Mouse (Mus musculus) ovary, postnatal 36 days (tissue): Measurements from ENCODE around the gene Cdk1.

Experiments used
- DNase-seq: peaks from one replicate; pipeline ENCODE4 v3.0.0; 2022; ENCODE audit warnings: low spot score, mixed read lengths

Gene Cdk1

GRCm38 (mm10) chr10:69348206-69348605 lies 4.5 kb downstream of the Cdk1 start:
- no peak for DNase-seq

- no peak for DNase-seq
Observed at GRCm38 (mm10) chr10:69342328-69342727, 10.4 kb downstream of the Cdk1 start.

DNA sequence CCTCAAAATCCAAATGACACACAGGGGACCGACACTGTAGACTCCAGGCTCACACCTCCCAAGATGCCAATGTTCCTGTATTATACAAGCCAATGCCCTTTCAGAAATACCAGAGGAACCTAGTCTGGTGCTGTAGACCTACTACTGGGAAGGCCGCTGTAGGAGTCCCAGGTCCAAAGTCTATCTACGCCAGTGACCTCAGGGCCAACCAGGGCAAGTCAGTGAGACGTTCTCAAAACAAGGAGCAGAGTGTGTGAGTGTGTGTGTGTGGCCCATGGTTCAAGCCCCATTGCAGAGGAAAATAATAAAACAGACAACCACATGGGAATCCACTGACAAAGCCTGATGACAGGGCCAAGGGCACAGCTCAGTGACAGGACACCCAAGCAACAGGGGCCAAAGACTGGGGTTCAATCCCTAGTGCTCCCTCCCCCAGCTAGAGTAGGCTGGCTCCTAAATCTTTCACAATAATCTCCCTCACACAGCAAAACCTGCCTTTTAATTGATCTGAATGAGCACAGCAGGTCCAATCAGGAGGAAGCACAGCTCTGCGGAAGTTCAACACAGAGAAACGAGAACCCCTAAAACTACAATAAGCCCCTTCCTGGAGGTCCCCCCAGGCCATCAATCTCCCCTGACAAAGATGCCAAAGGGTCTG lies 11.0 kb downstream of the Cdk1 start:
- DNase-seq = no peak

- DNase-seq = no peak
Observed at GRCm38 (mm10) chr10:69340001-69340400, 12.7 kb downstream of the Cdk1 start.

DNA sequence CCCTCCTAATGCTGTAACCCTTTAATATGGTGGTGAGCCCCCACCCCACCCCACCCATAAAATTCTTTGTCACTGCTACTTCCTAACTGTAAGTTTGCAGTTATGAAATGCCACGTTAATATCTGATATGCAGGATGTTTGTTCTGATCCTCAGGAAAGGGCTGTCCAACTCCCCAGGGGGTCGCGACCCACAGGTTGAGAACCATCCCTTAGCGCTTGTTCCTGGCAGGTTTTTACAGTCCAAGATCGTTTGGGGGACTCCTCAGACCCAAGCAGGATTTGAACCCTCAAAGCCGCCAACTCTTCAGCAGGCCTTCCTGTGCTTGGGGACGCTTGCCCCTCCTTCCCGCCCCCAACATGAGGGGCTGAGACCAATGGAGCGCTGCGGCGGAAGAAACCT lies 16.5 kb downstream of the Cdk1 start:
- no peak for DNase-seq

DNA sequence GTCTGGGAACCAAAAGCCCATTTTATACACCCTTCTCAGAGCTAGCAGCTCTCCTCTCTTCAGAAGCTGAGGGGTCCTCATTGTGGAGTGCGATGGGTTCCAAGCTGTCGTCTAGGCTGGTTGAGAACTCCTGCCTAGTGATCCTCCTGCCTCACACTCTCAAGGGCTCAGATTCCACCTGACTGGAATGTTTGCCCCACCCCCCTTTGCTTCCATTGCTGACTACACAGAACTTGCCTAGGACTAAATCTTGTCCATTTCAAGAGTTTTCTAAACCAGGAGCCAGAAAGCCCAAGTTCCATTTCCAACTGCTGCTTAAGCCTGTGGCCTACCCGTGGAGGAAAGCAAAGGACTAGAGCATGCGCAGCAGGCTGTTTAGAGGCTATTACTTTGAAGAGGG lies 17.1 kb downstream of the Cdk1 start:
- DNase-seq = no peak

DNA sequence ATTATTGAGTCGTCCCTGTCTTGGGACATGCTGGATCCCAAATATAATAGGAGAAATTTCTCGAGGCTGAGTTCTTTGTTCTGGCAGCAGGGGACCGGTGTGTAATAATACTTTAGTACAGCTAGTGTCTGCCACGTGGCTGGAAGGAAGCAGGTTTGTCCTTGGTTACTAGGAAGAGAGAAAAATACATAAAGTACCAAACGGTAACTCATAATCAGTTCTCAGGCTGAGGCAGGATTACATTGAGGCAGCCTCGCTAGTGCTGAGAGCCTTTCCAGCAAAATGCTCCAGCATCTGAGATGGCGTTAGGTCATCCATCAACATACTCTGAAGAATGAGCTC lies 17.6 kb downstream of the Cdk1 start:
- no peak for DNase-seq

- no peak for DNase-seq
Observed at GRCm38 (mm10) chr10:69334271-69335194, 18.2 kb downstream of the Cdk1 start.

DNA sequence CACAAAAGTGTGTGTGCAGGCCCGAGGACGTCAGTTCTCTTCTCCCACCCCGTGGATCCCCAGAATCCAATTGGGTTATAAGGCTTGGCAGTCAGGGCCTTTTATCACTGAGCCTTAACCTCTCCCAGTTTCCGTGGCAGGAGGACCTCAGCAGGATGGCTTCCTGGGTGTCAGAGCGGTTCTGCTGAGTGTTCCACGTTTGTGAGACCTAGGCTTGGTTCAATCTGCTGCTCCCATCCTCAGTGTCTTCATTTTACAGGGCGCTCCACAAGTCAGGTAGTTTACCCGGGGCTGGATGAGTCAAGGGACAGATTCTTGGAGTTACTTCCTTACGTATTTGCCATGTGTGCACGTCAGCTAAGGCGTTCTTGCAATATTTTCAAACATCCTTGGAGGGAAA lies 19.5 kb downstream of the Cdk1 start:
- no peak for DNase-seq

DNA sequence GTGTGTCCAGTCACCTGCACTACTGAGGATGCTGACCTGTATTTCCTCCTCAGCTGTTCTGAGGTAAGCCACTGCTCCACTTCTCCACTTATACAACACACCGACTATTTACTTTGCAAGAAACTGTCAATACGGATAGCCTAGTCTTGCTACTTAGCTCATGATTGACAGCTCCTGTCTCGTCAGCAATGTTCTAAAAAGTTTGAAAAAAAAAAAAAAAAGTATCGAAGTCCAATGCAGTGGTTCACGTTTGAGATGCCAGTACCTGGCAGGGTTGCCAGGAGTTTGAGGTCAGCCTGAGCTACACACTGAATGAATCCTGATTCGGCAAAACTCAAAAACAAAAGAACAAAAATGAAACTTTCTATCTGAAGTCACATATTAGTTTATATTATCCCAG lies 21.5 kb downstream of the Cdk1 start:
- no peak for DNase-seq

DNA sequence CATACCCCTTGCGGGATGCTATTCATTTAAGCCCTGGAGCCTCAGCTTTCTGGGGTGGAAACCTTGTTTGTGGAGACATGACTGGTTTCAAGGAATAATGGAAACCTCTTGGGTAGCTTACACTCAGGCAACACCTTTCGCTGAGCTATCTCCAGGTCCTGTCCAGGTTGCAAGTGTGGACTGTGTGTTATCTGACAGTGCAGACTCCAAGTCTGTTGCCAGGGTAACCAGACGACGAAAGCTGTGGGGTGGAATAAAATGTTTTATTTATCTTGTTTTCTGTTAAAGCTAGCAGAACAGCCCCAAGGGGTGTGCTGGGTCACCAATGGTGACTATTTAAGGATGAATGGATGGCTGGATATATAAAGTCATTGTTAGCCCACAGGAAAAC lies 24.1 kb downstream of the Cdk1 start:
- DNase-seq = no peak

DNA sequence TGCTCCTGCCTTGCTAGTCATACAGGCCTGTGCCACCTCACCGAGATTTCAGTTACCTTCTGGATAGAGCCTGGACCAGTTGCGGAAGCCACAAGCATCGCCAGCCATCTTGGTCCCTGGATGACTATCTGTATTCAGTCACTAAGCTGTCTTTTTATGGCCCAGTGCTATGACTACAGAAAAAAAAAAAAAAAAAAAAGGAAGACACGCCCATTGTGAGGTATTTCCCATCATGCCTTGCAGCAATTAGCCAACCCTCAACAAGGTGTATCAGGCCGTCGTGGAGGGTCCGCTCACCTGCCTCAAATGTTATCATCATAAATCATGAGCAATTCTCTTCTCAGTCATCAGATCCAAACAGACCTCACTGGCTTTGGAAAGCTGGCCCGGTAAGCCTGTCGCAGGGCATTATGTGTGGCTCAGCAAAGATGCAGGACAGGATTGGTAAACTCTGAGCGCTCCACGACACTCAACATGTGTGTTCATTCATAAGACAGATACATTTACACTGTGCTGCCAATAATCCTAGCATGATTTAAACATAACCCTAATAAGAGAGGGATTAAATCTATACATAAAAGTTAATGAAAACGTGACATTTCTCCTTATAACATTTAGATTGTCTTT lies 24.6 kb downstream of the Cdk1 start:
- DNase-seq = no peak

DNA sequence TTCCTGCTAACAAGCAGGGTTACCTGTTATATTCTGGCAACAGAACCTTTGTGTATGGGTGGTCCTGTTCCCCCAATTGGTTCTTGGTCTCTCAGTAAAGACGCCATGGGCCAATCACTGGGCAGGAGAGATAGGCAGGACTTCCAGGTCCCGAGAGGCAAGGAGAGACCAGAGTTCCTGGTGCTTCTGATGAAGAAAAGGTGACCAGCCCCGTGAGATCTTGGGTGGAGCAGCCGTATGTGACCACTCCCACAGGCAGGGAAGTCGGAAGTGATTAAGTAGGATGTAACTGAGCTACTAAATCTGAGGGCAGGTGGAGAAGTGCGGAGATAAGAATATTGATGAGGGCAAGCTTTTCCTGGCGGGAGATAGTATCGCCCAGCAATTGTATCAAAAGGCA lies 25.4 kb downstream of the Cdk1 start:
- no peak for DNase-seq

DNA sequence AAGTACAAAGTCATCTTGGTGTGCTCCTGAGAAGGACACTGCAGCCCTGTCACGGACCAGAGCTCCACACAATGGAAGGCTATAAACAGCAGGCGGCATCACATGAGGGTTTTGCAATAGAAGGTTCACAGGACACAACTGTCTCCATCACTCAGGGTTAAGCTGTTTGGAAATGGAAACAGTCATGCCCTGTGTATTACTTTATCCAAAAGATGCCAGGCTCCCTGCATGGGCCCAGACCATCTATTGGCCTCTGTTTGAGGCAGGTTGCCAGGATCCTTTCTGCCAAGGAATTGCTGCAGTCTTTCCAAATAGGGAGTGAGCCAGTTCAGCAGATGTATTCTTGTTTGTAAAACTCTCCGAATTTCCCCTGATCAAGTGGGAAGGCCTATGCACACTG lies 26.3 kb downstream of the Cdk1 start:
- peak; percentile 46 for DNase-seq

- DNase-seq = no peak
Observed at GRCm38 (mm10) chr10:69324816-69325215, 27.9 kb downstream of the Cdk1 start.

DNA sequence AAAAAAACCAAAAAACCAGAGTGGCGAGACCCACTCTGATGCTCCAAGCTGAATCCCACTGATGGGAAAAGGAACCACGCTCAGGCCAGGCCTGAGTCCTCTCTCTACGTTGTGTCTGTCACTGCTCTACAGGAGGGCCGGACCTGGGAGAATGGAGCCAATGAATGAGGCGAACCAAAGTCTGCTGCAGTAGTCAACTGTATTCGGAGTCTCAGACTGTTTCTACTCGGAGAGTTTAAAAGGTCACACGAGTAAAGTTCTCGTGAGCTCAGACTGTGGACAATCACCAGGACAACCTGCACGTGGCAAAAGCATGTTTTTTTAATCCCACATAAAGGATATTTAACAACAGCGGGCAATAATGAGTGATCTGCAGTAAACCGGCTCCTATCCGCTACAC lies 28.8 kb downstream of the Cdk1 start:
- no peak for DNase-seq

- DNase-seq = no peak
Observed at GRCm38 (mm10) chr10:69321519-69322035, 31.2 kb downstream of the Cdk1 start.

- peak; percentile 79 for DNase-seq
Observed at GRCm38 (mm10) chr10:69320667-69321518, 31.8 kb downstream of the Cdk1 start.

- no peak for DNase-seq
Observed at GRCm38 (mm10) chr10:69318514-69318913, 34.2 kb downstream of the Cdk1 start.

- no peak for DNase-seq
Observed at GRCm38 (mm10) chr10:69313944-69314343, 38.8 kb downstream of the Cdk1 start.

DNA sequence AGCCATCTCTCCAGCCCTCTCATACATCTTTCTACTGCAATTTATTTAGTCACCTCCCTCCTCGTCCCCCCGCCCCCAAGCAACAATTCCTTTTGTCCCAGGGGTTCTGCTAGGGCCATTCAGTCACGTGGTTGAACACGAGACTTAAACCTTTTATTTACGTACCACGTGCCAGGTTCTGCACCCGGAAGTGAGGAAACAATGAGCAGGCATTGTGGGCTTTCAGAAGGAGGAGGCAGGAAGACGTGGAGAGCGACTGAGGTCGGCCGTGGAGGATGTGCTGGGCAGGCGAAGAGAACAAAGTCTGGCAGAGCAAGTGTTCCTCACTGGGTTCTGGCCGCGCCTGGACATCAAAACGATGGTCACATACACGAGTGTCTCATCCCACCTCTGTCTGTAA lies 40.9 kb downstream of the Cdk1 start:
- DNase-seq = no peak

DNA sequence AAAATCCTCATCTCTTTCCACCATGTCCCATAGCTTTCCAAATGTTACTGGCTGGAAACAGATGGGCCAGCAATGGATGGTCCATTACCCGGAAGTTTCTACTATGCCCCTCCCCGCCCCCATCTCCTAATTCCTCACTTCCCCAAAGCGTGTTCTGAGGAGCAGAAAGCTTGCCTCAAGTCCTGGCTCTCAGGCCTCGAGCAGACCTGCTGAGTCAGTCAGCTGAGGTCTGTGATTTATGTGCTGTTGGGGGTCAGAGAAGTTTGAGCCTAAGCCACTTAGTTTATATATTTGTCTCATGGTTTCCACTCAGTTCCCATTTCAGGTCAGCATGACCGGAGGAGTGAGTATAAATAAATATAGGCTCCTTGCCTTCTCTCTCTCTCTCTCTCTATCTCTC lies 43.6 kb downstream of the Cdk1 start:
- DNase-seq = no peak
